Mouse (Mus musculus) forebrain, embryonic 14.5 days (tissue): ENCODE data around the gene 2210011C24Rik. TPM values are rescaled to one million over a fixed set of nuclear protein-coding genes. Genes with fewer than 3 reads are reported as not detected.

Experiments used
- ATAC-seq: fragments of 200-750 bp; cut with Nextera tagmentation; 2 replicates; pipeline ENCODE4 v1.8.0; 2017; ENCODE audit warnings: mild to moderate bottlenecking, moderate library complexity
- DNase-seq: peaks from one replicate; pipeline ENCODE4 v3.0.0-alpha.2; 2015; ENCODE audit warnings: low spot score
- H3K27ac ChIP-seq: fragments of 300-500 bp; sonication (generic); 2 replicates; pipeline ENCODE4 v1.5.1; 2014; ENCODE audit warnings: low read depth, mild to moderate bottlenecking, control low read depth, low read length, moderate library complexity
- H3K27me3 ChIP-seq: fragments of 300-500 bp; sonication (generic); replicated peaks from 2 replicates; pipeline ENCODE4 v1.6.1; 2014; ENCODE audit warnings: low read length, control low read depth, mixed read lengths; ENCODE audit not compliant: control insufficient read depth, insufficient read depth
- H3K36me3 ChIP-seq: fragments of 300-500 bp; sonication (generic); 2 replicates; pipeline ENCODE4 v1.6.1; 2014; ENCODE audit warnings: low read length, control low read depth; ENCODE audit not compliant: control insufficient read depth, insufficient read depth
- H3K4me1 ChIP-seq: fragments of 300-500 bp; sonication (generic); 2 replicates; pipeline ENCODE4 v1.6.1; 2014; ENCODE audit warnings: antibody characterized with exemption, low read length, control low read depth; ENCODE audit not compliant: control insufficient read depth, insufficient read depth
- H3K4me2 ChIP-seq: fragments of 300-500 bp; sonication (generic); 2 replicates; pipeline ENCODE4 v1.6.1; 2014; ENCODE audit warnings: mild to moderate bottlenecking, control low read depth, low read length
- H3K4me3 ChIP-seq: fragments of 300-500 bp; sonication (generic); 2 replicates; pipeline ENCODE4 v1.5.1; 2014; ENCODE audit warnings: low read depth, low read length, control low read depth
- H3K9ac ChIP-seq: fragments of 300-500 bp; sonication (generic); 2 replicates; pipeline ENCODE4 v1.6.1; 2014; ENCODE audit warnings: mild to moderate bottlenecking, low read length, control low read depth, moderate library complexity
- H3K9me3 ChIP-seq: fragments of 300-500 bp; sonication (generic); replicated peaks from 2 replicates; pipeline ENCODE4 v1.6.1; 2016; ENCODE audit warnings: low read length, control low read depth, mixed read lengths; ENCODE audit not compliant: control insufficient read depth
- WGBS: fragments of 180-500 bp; shearing (Covaris S2); extraction: QIAGEN DNeasy Blood & Tissue Kit; methylation state at CpG from one replicate; pipeline ENCODE4 v1.1.7; 2014; 5-methylcytosine and 5-hydroxymethylcytosine counted together
- polyA plus RNA-seq: library from polyadenylated mRNA; unstranded; fragments of >200 nt; fragmentation: Nextera tagmentation; extraction: Ambion mirVana; gene quantifications from 2 replicates; pipeline ENCODE4 v1.2.1, GENCODE M21; 2014

The 2210011C24Rik gene
- polyA plus RNA-seq, 1 experiment from 2014 or later: not detected

DNA sequence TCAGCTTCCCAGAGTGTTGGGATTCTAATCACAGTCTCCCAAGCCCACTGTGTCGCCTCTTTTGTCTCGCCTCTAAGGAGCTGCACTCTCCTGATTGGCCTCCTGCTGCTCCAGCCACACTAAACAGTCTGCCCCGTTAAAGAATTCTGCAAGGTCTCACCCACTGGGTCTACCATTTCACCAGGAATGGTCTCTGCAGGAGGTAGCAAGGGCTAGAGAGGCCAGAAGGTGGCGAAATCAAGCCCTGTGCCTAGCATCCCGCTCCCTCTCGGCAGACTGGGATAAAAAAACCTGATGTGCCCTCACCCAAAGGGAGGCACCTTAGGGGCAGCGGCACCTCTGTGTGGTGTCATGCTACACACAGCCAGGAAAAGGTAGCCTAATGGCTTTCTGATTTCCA lies 32.1 kb upstream of the 2210011C24Rik start:
- no peak for DNase-seq
- H3K27ac ChIP-seq: no peak overlapping the region

DNA sequence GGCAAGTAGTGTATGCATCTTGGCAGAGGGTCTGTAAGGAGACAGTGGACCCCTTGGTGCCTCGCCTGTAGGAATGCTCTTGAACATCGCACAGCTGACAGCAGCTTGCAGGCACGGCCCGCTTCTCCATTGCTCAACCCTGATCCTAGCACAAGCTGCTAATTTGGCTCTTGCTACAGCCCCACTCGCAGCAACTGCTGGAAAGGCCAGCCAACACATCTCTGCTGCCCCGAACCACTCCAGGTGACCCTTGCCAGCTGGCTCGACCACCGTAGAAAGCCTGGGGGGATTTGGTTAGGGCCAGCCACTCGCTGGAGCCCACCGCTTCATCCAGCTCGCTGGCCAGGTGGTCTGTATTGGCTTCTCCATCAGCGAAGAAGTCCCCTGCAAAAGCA lies 31.0 kb upstream of the 2210011C24Rik start:
- Histone ChIP-seq H3K9ac (no peak overlapping the region), H3K4me1 (peaks cover 5% of the 10 kb centered on the region; the same call in 1 of the 2 replicates), H3K4me2 (no peak overlapping the region), H3K9me3 (no peaks in the 10 kb centered on the region), H3K27me3 (peaks cover 45% of the 10 kb centered on the region), H3K27ac (no peak overlapping the region), H3K36me3 (no peaks in the 10 kb centered on the region), H3K4me3 (no peak overlapping the region)
- no peak for DNase-seq
- no peak for ATAC-seq
- WGBS: 42% methylated on average over 12 of the region's 12 CpGs

More for the DNA sequence above, 32.1 kb upstream of the 2210011C24Rik start:
- Histone ChIP-seq H3K27me3 (peaks cover 45% of the 10 kb centered on the region), H3K9ac (no peak overlapping the region), H3K4me2 (no peak overlapping the region), H3K36me3 (no peaks in the 10 kb centered on the region), H3K4me3 (no peak overlapping the region), H3K4me1 (peaks cover 5% of the 10 kb centered on the region; the same call in 1 of the 2 replicates), H3K9me3 (no peaks in the 10 kb centered on the region)
- 2% methylated on average over 7 of the region's 7 CpGs for WGBS
- no peak for ATAC-seq

DNA sequence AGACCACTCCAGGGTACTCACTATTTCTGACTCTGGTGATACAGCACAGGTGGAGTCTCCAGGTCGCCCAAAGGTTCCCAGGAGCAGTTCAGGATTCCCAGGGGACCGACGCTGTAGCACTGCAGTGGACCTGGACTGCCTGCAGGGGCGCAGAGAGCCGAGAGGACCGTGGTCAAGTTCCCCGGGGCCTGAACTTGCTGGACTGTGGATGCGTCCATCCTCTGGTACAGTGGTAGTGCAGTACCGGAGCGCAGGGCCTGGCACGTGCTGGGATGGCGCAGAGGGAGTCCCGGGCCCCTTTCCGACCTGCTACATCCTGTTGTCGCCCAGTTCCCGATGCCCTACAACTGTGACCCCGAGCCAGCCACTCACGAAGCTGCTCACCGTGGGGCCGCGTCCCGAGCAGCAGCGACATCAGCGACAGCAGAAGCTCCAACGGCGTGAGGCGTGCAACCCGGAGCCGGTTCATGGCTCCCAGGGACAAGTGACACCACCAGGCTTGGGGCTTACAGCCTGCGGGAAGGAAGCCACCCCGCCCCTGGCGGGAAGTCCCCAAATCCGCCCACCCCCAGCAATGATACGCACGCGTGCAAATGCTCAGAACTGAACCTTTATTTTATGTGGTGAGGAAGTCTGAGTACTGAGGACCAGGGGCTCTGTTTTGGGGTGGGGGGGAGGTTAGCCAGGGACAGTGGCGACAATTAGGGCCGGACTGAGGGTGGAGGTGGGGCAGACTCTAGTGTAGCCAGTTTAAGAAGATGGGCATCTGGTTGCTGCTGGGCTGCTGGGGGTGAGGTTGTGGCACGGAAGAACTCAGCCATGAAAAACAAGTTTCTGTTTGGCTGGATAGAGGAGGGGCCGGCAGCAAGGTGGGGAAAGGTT lies 30.3 kb upstream of the 2210011C24Rik start, which contains the start of gene Il27ra:
Il27ra (minus strand) TSS at position 524 of the 882 bp plus-strand sequence.
- H3K4me3 ChIP-seq: peak within 1 kb of the TSS; percentile 21
- ATAC-seq: peak; percentile 61; the same call in 1 of the 2 replicates
- peak within 1 kb of the TSS; percentile 56 for H3K4me2 ChIP-seq
- H3K9me3 ChIP-seq: no peaks in the 10 kb centered on the region
- peak within 1 kb of the TSS; percentile 46; the same call in 1 of the 2 replicates for H3K9ac ChIP-seq
- peaks cover 45% of the 10 kb centered on the region for H3K27me3 ChIP-seq
- peak; percentile 61 for DNase-seq
- peaks cover 5% of the 10 kb centered on the region; the same call in 1 of the 2 replicates for H3K4me1 ChIP-seq
- no peak within 1 kb of the TSS for H3K27ac ChIP-seq
- H3K36me3 ChIP-seq: no peaks in the 10 kb centered on the region
- 4% methylated on average over 40 of the region's 40 CpGs for WGBS

GRCm38 (mm10) chr8:84039050-84039449 lies 27.1 kb upstream of the 2210011C24Rik start:
- H3K27ac ChIP-seq: no peak overlapping the region
- no peaks in the 10 kb centered on the region for H3K36me3 ChIP-seq
- ATAC-seq: no peak
- peak; percentile 86 for DNase-seq
- H3K4me1 ChIP-seq: peaks cover 5% of the 10 kb centered on the region; the same call in 1 of the 2 replicates
- WGBS: 4% methylated on average over 5 of the region's 5 CpGs
- peaks cover 32% of the 10 kb centered on the region for H3K27me3 ChIP-seq
- no peak overlapping the region for H3K4me2 ChIP-seq
- H3K9me3 ChIP-seq: no peaks in the 10 kb centered on the region
- H3K4me3 ChIP-seq: no peak overlapping the region
- H3K9ac ChIP-seq: no peak overlapping the region

GRCm38 (mm10) chr8:84038015-84038414 lies 26.0 kb upstream of the 2210011C24Rik start:
- ATAC-seq: no peak
- Histone ChIP-seq H3K36me3 (no peaks in the 10 kb centered on the region), H3K27ac (no peak overlapping the region), H3K27me3 (peaks cover 22% of the 10 kb centered on the region), H3K9me3 (no peaks in the 10 kb centered on the region), H3K9ac (no peak overlapping the region), H3K4me1 (peaks cover 5% of the 10 kb centered on the region; the same call in 1 of the 2 replicates), H3K4me2 (no peak overlapping the region), H3K4me3 (no peak overlapping the region)
- DNase-seq: no peak
- WGBS: 85% methylated on average over 5 of the region's 5 CpGs

- H3K27ac ChIP-seq: no peak overlapping the region
- no peak overlapping the region for H3K9ac ChIP-seq
- no peaks in the 10 kb centered on the region for H3K36me3 ChIP-seq
- DNase-seq: no peak
- ATAC-seq: no peak
- peaks cover 6% of the 10 kb centered on the region; the same call in 1 of the 2 replicates for H3K27me3 ChIP-seq
- no peak overlapping the region for H3K4me2 ChIP-seq
- no peak overlapping the region for H3K4me3 ChIP-seq
- H3K9me3 ChIP-seq: no peaks in the 10 kb centered on the region
- H3K4me1 ChIP-seq: no peaks in the 10 kb centered on the region
- 73% methylated on average over 4 of the region's 4 CpGs for WGBS
Measured at GRCm38 (mm10) chr8:84032777-84033176, 20.8 kb upstream of the 2210011C24Rik start.

DNA sequence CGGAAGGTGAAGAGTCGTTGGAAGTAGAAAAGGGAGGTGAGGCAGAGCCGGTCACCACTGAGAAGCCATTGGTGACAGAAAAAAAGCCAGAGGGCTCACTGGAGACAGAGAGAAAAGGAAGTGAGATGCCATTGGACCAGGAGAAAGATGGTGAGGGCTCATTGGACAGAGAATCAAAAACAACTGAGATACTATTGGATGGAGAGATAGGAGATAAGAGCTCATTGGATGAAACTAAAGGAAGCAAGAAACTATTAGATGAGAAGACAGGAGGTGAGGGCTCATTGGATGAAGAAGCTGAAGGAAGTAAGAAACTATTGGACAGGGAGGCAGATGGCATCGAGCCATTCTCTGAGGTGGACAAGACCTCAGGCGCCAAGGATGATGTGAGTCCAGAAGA lies 17.3 kb upstream of the 2210011C24Rik start:
- Histone ChIP-seq H3K4me1 (no peaks in the 10 kb centered on the region), H3K4me2 (no peak overlapping the region), H3K27me3 (peaks cover 25% of the 10 kb centered on the region), H3K4me3 (no peak overlapping the region), H3K36me3 (no peaks in the 10 kb centered on the region), H3K9me3 (no peaks in the 10 kb centered on the region), H3K9ac (no peak overlapping the region), H3K27ac (no peak overlapping the region)
- DNase-seq: no peak
- WGBS: 88% methylated on average over 5 of the region's 5 CpGs
- no peak for ATAC-seq

DNA sequence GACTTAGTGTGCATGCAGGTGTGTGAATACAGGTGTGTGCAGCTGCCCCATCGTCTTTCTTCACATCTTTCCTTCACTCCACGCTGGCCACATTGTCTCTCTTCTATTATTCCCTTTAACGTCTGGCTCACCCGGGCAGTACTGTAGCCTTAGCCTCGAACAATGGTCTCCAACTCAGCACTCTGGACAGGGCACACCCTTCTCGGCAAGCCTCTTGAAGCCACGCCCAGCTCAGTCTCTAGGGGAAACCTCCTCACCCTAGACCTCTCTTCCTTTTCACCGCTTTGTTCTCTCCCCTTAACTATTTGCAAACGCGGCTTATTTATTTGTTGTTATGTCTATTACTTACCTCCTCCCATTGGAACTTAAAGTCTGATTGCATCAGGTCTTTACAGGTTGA lies 15.5 kb upstream of the 2210011C24Rik start:
- DNase-seq: no peak
- Histone ChIP-seq H3K4me3 (no peak overlapping the region), H3K9me3 (no peaks in the 10 kb centered on the region), H3K36me3 (no peaks in the 10 kb centered on the region), H3K9ac (no peak overlapping the region), H3K27me3 (peaks cover 25% of the 10 kb centered on the region), H3K4me2 (no peak overlapping the region), H3K4me1 (no peaks in the 10 kb centered on the region), H3K27ac (no peak overlapping the region)
- WGBS: 12% methylated on average over 10 of the region's 10 CpGs
- no peak for ATAC-seq

DNA sequence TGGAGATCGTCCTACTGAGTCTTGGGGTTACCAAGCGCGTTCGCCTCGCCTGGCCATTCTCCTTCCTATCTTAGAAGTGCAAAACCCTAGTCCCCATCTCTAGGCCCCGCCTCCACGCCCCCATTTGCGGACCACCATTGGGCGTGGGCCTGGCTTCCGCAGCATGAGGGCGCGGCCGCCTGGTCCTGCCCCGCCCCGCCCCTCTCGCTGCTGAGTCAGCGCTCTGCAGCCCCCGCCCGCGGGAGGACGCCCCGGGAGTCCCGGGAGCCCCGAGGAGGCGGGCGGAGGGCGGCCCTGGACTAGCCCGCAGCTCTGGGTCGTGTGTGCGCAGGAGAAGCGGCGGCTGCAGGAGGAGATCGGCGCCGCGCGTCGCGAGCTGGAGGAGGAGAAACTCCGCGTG lies 13.9 kb upstream of the 2210011C24Rik start:
- Histone ChIP-seq H3K9ac (peak overlapping the region; percentile 58), H3K4me3 (peak overlapping the region; percentile 44), H3K27ac (no peak overlapping the region), H3K4me1 (no peaks in the 10 kb centered on the region), H3K36me3 (no peaks in the 10 kb centered on the region), H3K9me3 (no peaks in the 10 kb centered on the region), H3K27me3 (peaks cover 31% of the 10 kb centered on the region), H3K4me2 (peak overlapping the region; percentile 87)
- DNase-seq (peak; percentile 78), ATAC-seq (peak; percentile 88)
- under 1% methylated on average over 40 of the region's 41 CpGs for WGBS
